Mouse (Mus musculus): ENCODE data around the gene Dhrs4. TPM values are rescaled to one million over a fixed set of nuclear protein-coding genes. Genes with fewer than 3 reads are reported as not detected.

The Dhrs4 gene
- polyA plus RNA-seq, 1 experiment: 62.5 TPM

- Histone ChIP-seq H3K27ac (ENCODE audit: insufficient read depth, low read depth, low read length) (no peak overlapping the region), H3K36me3 (ENCODE audit: control insufficient read depth, insufficient read depth, low read length) (no peaks in the 10 kb centered on the region), H3K4me3 (ENCODE audit: low read depth, low read length) (no peak overlapping the region), H3K4me1 (ENCODE audit: control insufficient read depth, insufficient read depth, insufficient read length, low read length) (no peaks in the 10 kb centered on the region), H3K27me3 (ENCODE audit: control insufficient read depth, insufficient read depth, low read length) (0 out of 2 replicates have a peak, but pooled peaks cover 3% of the 10 kb centered on the region)
- WGBS: 39% methylated on average over 7 of the region's 7 CpGs
- TF ChIP-seq CTCF (IDR thresholded peaks at IDR 0.05; ENCODE audit: extremely low read depth, insufficient read length, insufficient replicate concordance, low read depth, low read length) (no peak), POLR2A (IDR thresholded peaks at IDR 0.05; ENCODE audit: low read depth, low read length) (no peak)
Measured at GRCm38 (mm10) chr14:55511037-55511436, 32.5 kb downstream of the Dhrs4 start.

DNA sequence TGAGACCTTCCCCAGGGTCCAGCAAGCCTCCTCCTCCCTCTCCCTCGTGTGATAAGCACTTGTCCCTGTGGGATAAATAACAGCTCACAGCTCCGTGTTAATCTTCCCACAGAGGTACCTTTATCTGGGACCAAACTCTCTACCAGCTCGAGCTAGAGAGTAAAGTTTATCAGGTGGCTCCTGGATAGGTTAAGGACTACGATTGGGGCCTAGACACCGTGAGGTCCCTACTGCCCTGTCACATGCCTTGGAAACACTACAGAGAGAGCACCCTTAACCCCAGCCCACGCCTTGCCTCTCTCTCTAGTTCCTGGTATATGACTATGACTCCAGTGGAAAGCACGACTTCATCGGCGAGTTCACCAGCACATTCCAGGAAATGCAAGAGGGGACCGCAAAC is 35.4 kb downstream of the Dhrs4 start:
- Histone ChIP-seq H3K4me3 (ENCODE audit: low read depth, low read length) (no peak overlapping the region), H3K27me3 (ENCODE audit: control insufficient read depth, insufficient read depth, low read length) (0 out of 2 replicates have a peak, but pooled peaks cover 3% of the 10 kb centered on the region), H3K4me1 (ENCODE audit: control insufficient read depth, insufficient read depth, insufficient read length, low read length) (no peaks in the 10 kb centered on the region), H3K27ac (ENCODE audit: insufficient read depth, low read depth, low read length) (no peak overlapping the region), H3K36me3 (ENCODE audit: control insufficient read depth, insufficient read depth, low read length) (no peaks in the 10 kb centered on the region)
- 49% methylated on average over 10 of the region's 10 CpGs for WGBS
- TF ChIP-seq CTCF (IDR thresholded peaks at IDR 0.05; ENCODE audit: extremely low read depth, insufficient read length, insufficient replicate concordance, low read depth, low read length) (no peak), POLR2A (IDR thresholded peaks at IDR 0.05; ENCODE audit: low read depth, low read length) (no peak)

DNA sequence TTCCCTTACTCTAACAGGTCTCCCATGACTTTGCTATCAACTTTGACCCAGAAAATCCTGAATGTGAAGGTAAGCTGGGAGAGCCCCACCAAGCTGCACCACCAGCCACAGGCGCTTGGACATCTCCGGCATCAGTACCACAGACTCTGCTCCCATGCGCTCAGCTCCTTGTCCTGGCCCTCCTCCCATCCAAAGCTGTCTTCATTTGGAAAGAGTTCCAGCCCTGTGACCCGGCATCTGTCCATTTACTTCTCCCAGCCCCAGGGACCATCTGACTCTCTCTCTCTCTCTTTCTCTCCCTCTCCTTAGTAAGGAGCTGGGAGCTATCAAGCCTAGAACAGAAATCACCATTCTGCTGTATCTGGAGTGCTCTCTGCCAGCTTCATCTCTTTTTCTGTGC is 37.3 kb downstream of the Dhrs4 start:
- 84% methylated on average over 4 of the region's 4 CpGs for WGBS
- Histone ChIP-seq H3K4me1 (ENCODE audit: control insufficient read depth, insufficient read depth, insufficient read length, low read length) (peaks cover 5% of the 10 kb centered on the region; the same call in 1 of the 2 replicates), H3K36me3 (ENCODE audit: control insufficient read depth, insufficient read depth, low read length) (no peaks in the 10 kb centered on the region), H3K27ac (ENCODE audit: insufficient read depth, low read depth, low read length) (no peak overlapping the region), H3K27me3 (ENCODE audit: control insufficient read depth, insufficient read depth, low read length) (peaks cover 10% of the 10 kb centered on the region; the same call in 1 of the 2 replicates), H3K4me3 (ENCODE audit: low read depth, low read length) (no peak overlapping the region)
- TF ChIP-seq POLR2A (IDR thresholded peaks at IDR 0.05; ENCODE audit: low read depth, low read length) (no peak), CTCF (IDR thresholded peaks at IDR 0.05; ENCODE audit: extremely low read depth, insufficient read length, insufficient replicate concordance, low read depth, low read length) (no peak)

DNA sequence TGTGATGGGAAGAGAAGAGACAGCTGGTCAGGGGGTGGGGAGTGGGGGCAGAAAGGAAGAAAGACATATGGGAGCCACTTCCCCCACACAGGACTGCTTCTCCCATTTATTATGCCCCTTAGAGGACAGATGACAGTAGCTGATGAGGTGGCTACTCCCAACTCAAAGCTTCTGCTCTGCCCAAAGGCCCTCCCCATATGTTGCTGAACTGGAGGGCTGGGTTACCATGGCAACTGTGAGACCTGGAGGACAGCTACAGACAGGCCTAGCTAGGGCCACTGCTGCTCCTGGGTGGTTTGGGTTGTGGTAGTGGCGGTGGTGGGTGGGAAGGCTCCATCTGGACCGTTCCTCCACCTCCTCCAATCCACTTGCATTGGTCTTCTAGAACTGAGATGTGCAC is 40.3 kb downstream of the Dhrs4 start:
- peaks cover 17% of the 10 kb centered on the region for H3K27me3 ChIP-seq (ENCODE audit: control insufficient read depth, insufficient read depth, low read length)
- H3K4me3 ChIP-seq (ENCODE audit: low read depth, low read length): no peak overlapping the region
- WGBS: 77% methylated on average over 2 of the region's 2 CpGs

DNA sequence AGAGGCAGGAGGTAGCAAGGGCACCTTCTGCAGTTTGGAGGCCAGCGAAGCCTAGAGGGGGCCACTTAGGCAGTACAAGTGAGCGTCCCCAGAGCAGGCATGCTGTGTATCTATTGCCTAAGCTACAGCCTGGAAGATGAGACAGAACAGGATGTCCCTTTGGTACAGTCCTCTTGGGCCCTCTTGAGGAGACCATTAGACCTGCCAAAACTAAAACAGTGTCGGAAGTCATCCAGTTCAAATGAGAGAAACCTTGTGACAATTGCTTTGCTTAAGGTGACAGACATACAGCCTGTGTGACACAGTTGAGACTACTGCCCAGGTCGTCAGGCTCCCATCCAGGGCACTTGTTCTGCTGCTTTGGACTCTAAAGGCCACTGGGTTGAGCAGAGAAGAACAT is 41.0 kb downstream of the Dhrs4 start:
- no peak overlapping the region for H3K27ac ChIP-seq (ENCODE audit: insufficient read depth, low read depth, low read length)
- WGBS: 71% methylated on average over 4 of the region's 4 CpGs
- TF ChIP-seq CTCF (IDR thresholded peaks at IDR 0.05; ENCODE audit: extremely low read depth, insufficient read length, insufficient replicate concordance, low read depth, low read length): no peak
- TF ChIP-seq POLR2A (IDR thresholded peaks at IDR 0.05; ENCODE audit: low read depth, low read length): no peak
- peaks cover 17% of the 10 kb centered on the region for H3K27me3 ChIP-seq (ENCODE audit: control insufficient read depth, insufficient read depth, low read length)
- peaks cover 5% of the 10 kb centered on the region; the same call in 1 of the 2 replicates for H3K4me1 ChIP-seq (ENCODE audit: control insufficient read depth, insufficient read depth, insufficient read length, low read length)
- H3K4me3 ChIP-seq (ENCODE audit: low read depth, low read length): no peak overlapping the region
- H3K36me3 ChIP-seq (ENCODE audit: control insufficient read depth, insufficient read depth, low read length): no peaks in the 10 kb centered on the region

More for the DNA sequence above, 40.3 kb downstream of the Dhrs4 start:
- H3K27ac ChIP-seq (ENCODE audit: insufficient read depth, low read depth, low read length): no peak overlapping the region
- no peak for TF ChIP-seq CTCF (IDR thresholded peaks at IDR 0.05; ENCODE audit: extremely low read depth, insufficient read length, insufficient replicate concordance, low read depth, low read length)
- no peak for TF ChIP-seq POLR2A (IDR thresholded peaks at IDR 0.05; ENCODE audit: low read depth, low read length)
- no peaks in the 10 kb centered on the region for H3K36me3 ChIP-seq (ENCODE audit: control insufficient read depth, insufficient read depth, low read length)
- H3K4me1 ChIP-seq (ENCODE audit: control insufficient read depth, insufficient read depth, insufficient read length, low read length): peaks cover 5% of the 10 kb centered on the region; the same call in 1 of the 2 replicates

GRCm38 (mm10) chr14:55520451-55521361 is 42.1 kb downstream of the Dhrs4 start:
- H3K4me3 ChIP-seq (ENCODE audit: low read depth, low read length): peak overlapping the region; percentile 53
- WGBS: 1% methylated on average over 61 of the region's 61 CpGs
- no peak for TF ChIP-seq CTCF (IDR thresholded peaks at IDR 0.05; ENCODE audit: extremely low read depth, insufficient read length, insufficient replicate concordance, low read depth, low read length)
- no peak for TF ChIP-seq POLR2A (IDR thresholded peaks at IDR 0.05; ENCODE audit: low read depth, low read length)

DNA sequence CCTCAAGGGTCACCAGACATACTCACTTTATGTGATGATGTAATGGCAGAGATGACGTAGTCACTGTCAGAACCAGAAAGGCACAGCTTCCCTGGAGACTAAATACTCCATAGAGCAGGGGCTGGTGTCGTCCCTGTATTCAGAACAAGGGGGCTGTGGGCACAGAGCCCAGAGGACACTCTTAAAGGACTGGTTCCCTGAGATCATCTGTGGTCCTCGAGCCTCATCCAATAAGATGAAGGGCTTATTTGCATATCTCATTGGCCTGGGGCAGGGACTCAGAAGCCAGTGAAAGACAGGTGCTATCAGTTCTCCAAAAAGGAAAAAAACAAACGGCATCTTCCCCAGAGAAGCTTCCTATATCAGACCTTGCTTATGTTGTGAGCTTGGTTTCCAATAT is 45.5 kb downstream of the Dhrs4 start:
- Histone ChIP-seq H3K36me3 (ENCODE audit: control insufficient read depth, insufficient read depth, low read length) (no peaks in the 10 kb centered on the region), H3K4me3 (ENCODE audit: low read depth, low read length) (no peak overlapping the region), H3K27ac (ENCODE audit: insufficient read depth, low read depth, low read length) (no peak overlapping the region), H3K27me3 (ENCODE audit: control insufficient read depth, insufficient read depth, low read length) (peaks cover 17% of the 10 kb centered on the region), H3K4me1 (ENCODE audit: control insufficient read depth, insufficient read depth, insufficient read length, low read length) (peaks cover 5% of the 10 kb centered on the region; the same call in 1 of the 2 replicates)
- TF ChIP-seq POLR2A (IDR thresholded peaks at IDR 0.05; ENCODE audit: low read depth, low read length): no peak
- no peak for TF ChIP-seq CTCF (IDR thresholded peaks at IDR 0.05; ENCODE audit: extremely low read depth, insufficient read length, insufficient replicate concordance, low read depth, low read length)
- 41% methylated on average over 4 of the region's 4 CpGs for WGBS

More at GRCm38 (mm10) chr14:55520451-55521361, 42.1 kb downstream of the Dhrs4 start:
- Histone ChIP-seq H3K27ac (ENCODE audit: insufficient read depth, low read depth, low read length) (no peak overlapping the region), H3K36me3 (ENCODE audit: control insufficient read depth, insufficient read depth, low read length) (no peaks in the 10 kb centered on the region), H3K4me1 (ENCODE audit: control insufficient read depth, insufficient read depth, insufficient read length, low read length) (peaks cover 5% of the 10 kb centered on the region; the same call in 1 of the 2 replicates), H3K27me3 (ENCODE audit: control insufficient read depth, insufficient read depth, low read length) (peaks cover 17% of the 10 kb centered on the region)
